Mouse (Mus musculus) neural tube, embryonic 13.5 days (tissue): Measurements from ENCODE around the gene 1700011L22Rik. TPM values are rescaled to one million over a fixed set of nuclear protein-coding genes. Genes with fewer than 3 reads are reported as not detected.

ENCODE experiments used
- ATAC-seq: fragments of 200-750 bp; cut with Nextera tagmentation; 2 replicates; pipeline ENCODE4 v1.8.0; 2017; ENCODE audit warnings: low read depth, mild to moderate bottlenecking, moderate TSS enrichment, moderate library complexity
- H3K27ac ChIP-seq: fragments of 300-500 bp; sonication (generic); replicated peaks from 2 replicates; pipeline ENCODE4 v1.5.1; 2015; ENCODE audit warnings: moderate library complexity, mild to moderate bottlenecking, inconsistent platforms
- H3K27me3 ChIP-seq: fragments of 300-500 bp; sonication (generic); 2 replicates; pipeline ENCODE4 v1.6.1; 2015; ENCODE audit warnings: mild to moderate bottlenecking, inconsistent platforms
- H3K36me3 ChIP-seq: fragments of 300-500 bp; sonication (generic); 2 replicates; pipeline ENCODE4 v1.6.1; 2015; ENCODE audit warnings: mild to moderate bottlenecking, inconsistent platforms
- H3K4me1 ChIP-seq: fragments of 300-500 bp; sonication (generic); replicated peaks from 2 replicates; pipeline ENCODE4 v1.6.1; 2015; ENCODE audit warnings: inconsistent platforms
- H3K4me2 ChIP-seq: fragments of 300-500 bp; sonication (generic); 2 replicates; pipeline ENCODE4 v1.6.1; 2015; ENCODE audit warnings: inconsistent platforms, mild to moderate bottlenecking, moderate library complexity
- H3K4me3 ChIP-seq: fragments of 300-500 bp; sonication (generic); 2 replicates; pipeline ENCODE4 v1.5.1; 2015; ENCODE audit warnings: mild to moderate bottlenecking, inconsistent platforms
- H3K9ac ChIP-seq: fragments of 300-500 bp; sonication (generic); 2 replicates; pipeline ENCODE4 v1.6.1; 2015; ENCODE audit warnings: moderate library complexity, mild to moderate bottlenecking, inconsistent platforms
- H3K9me3 ChIP-seq: fragments of 300-500 bp; sonication (generic); 2 replicates; pipeline ENCODE4 v1.6.1; 2016; ENCODE audit warnings: inconsistent platforms
- WGBS: fragments of 180-500 bp; shearing (Covaris S2); methylation state at CpG from one replicate; pipeline ENCODE4 v1.1.7; 2015; 5-methylcytosine and 5-hydroxymethylcytosine counted together
- polyA plus RNA-seq: library from polyadenylated mRNA; unstranded; fragments of >200 nt; fragmentation: Nextera tagmentation; extraction: Ambion mirVana; gene quantifications from 2 replicates; pipeline ENCODE4 v1.2.1, GENCODE M21; 2015

The 1700011L22Rik gene
- polyA plus RNA-seq, 1 experiment from 2014 or later: not detected

GRCm38 (mm10) chr8:79281376-79281890 is 33.1 kb upstream of the 1700011L22Rik start:
- Histone ChIP-seq H3K9ac (no peak overlapping the region), H3K36me3 (peaks cover 63% of the 10 kb centered on the region), H3K4me2 (no peak overlapping the region), H3K4me1 (no peaks in the 10 kb centered on the region), H3K9me3 (no peaks in the 10 kb centered on the region), H3K27ac (no peak overlapping the region), H3K4me3 (no peak overlapping the region), H3K27me3 (no peaks in the 10 kb centered on the region)
- no peak for ATAC-seq
- 91% methylated on average over 6 of the region's 6 CpGs for WGBS

GRCm38 (mm10) chr8:79277264-79277870 is 29.0 kb upstream of the 1700011L22Rik start:
- H3K4me3 ChIP-seq: no peak overlapping the region
- ATAC-seq: no peak
- no peak overlapping the region for H3K9ac ChIP-seq
- no peak overlapping the region for H3K27ac ChIP-seq
- WGBS: 82% methylated on average over 8 of the region's 8 CpGs
- H3K4me1 ChIP-seq: no peaks in the 10 kb centered on the region
- no peaks in the 10 kb centered on the region for H3K9me3 ChIP-seq
- H3K36me3 ChIP-seq: peaks cover 72% of the 10 kb centered on the region
- no peaks in the 10 kb centered on the region for H3K27me3 ChIP-seq
- no peak overlapping the region for H3K4me2 ChIP-seq

GRCm38 (mm10) chr8:79274940-79275339 is 26.6 kb upstream of the 1700011L22Rik start:
- Histone ChIP-seq H3K36me3 (peaks cover 71% of the 10 kb centered on the region), H3K27ac (no peak overlapping the region), H3K9me3 (no peaks in the 10 kb centered on the region), H3K9ac (no peak overlapping the region), H3K4me3 (no peak overlapping the region), H3K4me2 (no peak overlapping the region), H3K27me3 (no peaks in the 10 kb centered on the region), H3K4me1 (no peaks in the 10 kb centered on the region)
- WGBS: 93% methylated on average over 10 of the region's 10 CpGs
- ATAC-seq: no peak

- Histone ChIP-seq H3K4me3 (no peak overlapping the region), H3K4me1 (no peaks in the 10 kb centered on the region), H3K9ac (no peak overlapping the region), H3K4me2 (no peak overlapping the region), H3K9me3 (no peaks in the 10 kb centered on the region), H3K27me3 (no peaks in the 10 kb centered on the region), H3K27ac (no peak overlapping the region), H3K36me3 (peaks cover 72% of the 10 kb centered on the region)
- no peak for ATAC-seq
- whole genome bisulfite sequencing: 91% methylated on average over 6 of the region's 6 CpGs
Observed at GRCm38 (mm10) chr8:79273776-79274175, 25.4 kb upstream of the 1700011L22Rik start.

- WGBS: 80% methylated on average over 4 of the region's 4 CpGs
- H3K36me3 ChIP-seq: peaks cover 72% of the 10 kb centered on the region
Observed at GRCm38 (mm10) chr8:79272676-79273075, 24.3 kb upstream of the 1700011L22Rik start.

GRCm38 (mm10) chr8:79268921-79269320 is 20.6 kb upstream of the 1700011L22Rik start:
- Histone ChIP-seq H3K4me1 (no peaks in the 10 kb centered on the region), H3K4me2 (no peak overlapping the region), H3K36me3 (peaks cover 69% of the 10 kb centered on the region), H3K27me3 (no peaks in the 10 kb centered on the region), H3K4me3 (no peak overlapping the region), H3K9me3 (no peaks in the 10 kb centered on the region), H3K9ac (no peak overlapping the region), H3K27ac (no peak overlapping the region)
- WGBS: 93% methylated on average over 7 of the region's 7 CpGs
- no peak for ATAC-seq

More at GRCm38 (mm10) chr8:79272676-79273075, 24.3 kb upstream of the 1700011L22Rik start:
- ATAC-seq: no peak
- Histone ChIP-seq H3K4me2 (no peak overlapping the region), H3K4me1 (no peaks in the 10 kb centered on the region), H3K27me3 (no peaks in the 10 kb centered on the region), H3K27ac (no peak overlapping the region), H3K9ac (no peak overlapping the region), H3K9me3 (no peaks in the 10 kb centered on the region), H3K4me3 (no peak overlapping the region)

- H3K4me3 ChIP-seq: no peak overlapping the region
- H3K27me3 ChIP-seq: no peaks in the 10 kb centered on the region
- H3K36me3 ChIP-seq: peaks cover 13% of the 10 kb centered on the region
- H3K9ac ChIP-seq: no peak overlapping the region
- no peak overlapping the region for H3K27ac ChIP-seq
- H3K9me3 ChIP-seq: no peaks in the 10 kb centered on the region
- no peak overlapping the region for H3K4me2 ChIP-seq
- ATAC-seq: no peak
- no peaks in the 10 kb centered on the region for H3K4me1 ChIP-seq
- 91% methylated on average over 5 of the region's 5 CpGs for WGBS
Observed at GRCm38 (mm10) chr8:79261920-79262319, 13.6 kb upstream of the 1700011L22Rik start.

- no peak overlapping the region for H3K27ac ChIP-seq
- no peak overlapping the region for H3K4me2 ChIP-seq
- no peak overlapping the region for H3K4me3 ChIP-seq
- no peak overlapping the region for H3K9ac ChIP-seq
- ATAC-seq: no peak
- H3K9me3 ChIP-seq: no peaks in the 10 kb centered on the region
- no peaks in the 10 kb centered on the region for H3K4me1 ChIP-seq
- 84% methylated on average over 8 of the region's 8 CpGs for WGBS
- no peaks in the 10 kb centered on the region for H3K36me3 ChIP-seq
- no peaks in the 10 kb centered on the region for H3K27me3 ChIP-seq
Observed at GRCm38 (mm10) chr8:79256076-79256705, 7.8 kb upstream of the 1700011L22Rik start.

- Histone ChIP-seq H3K9ac (no peak overlapping the region), H3K4me3 (no peak overlapping the region), H3K27ac (no peak overlapping the region), H3K4me2 (no peak overlapping the region), H3K36me3 (no peaks in the 10 kb centered on the region), H3K9me3 (no peaks in the 10 kb centered on the region), H3K27me3 (no peaks in the 10 kb centered on the region), H3K4me1 (no peaks in the 10 kb centered on the region)
- no peak for ATAC-seq
- 90% methylated on average over 6 of the region's 6 CpGs for WGBS
Observed at GRCm38 (mm10) chr8:79253742-79254141, 5.4 kb upstream of the 1700011L22Rik start.

GRCm38 (mm10) chr8:79243422-79243821 is 4.9 kb downstream of the 1700011L22Rik start:
- Histone ChIP-seq H3K4me1 (no peaks in the 10 kb centered on the region), H3K9me3 (no peaks in the 10 kb centered on the region)
- 92% methylated on average over 2 of the region's 2 CpGs for WGBS

GRCm38 (mm10) chr8:79239996-79240395 is 8.4 kb downstream of the 1700011L22Rik start:
- Histone ChIP-seq H3K9me3 (no peaks in the 10 kb centered on the region), H3K27me3 (no peaks in the 10 kb centered on the region), H3K4me3 (no peak overlapping the region), H3K27ac (no peak overlapping the region), H3K36me3 (no peaks in the 10 kb centered on the region), H3K9ac (no peak overlapping the region), H3K4me2 (no peak overlapping the region), H3K4me1 (no peaks in the 10 kb centered on the region)
- 87% methylated on average over 7 of the region's 7 CpGs for WGBS
- no peak for ATAC-seq

More at GRCm38 (mm10) chr8:79243422-79243821, 4.9 kb downstream of the 1700011L22Rik start:
- H3K4me2 ChIP-seq: no peak overlapping the region
- no peak overlapping the region for H3K4me3 ChIP-seq
- ATAC-seq: no peak
- H3K27ac ChIP-seq: no peak overlapping the region
- H3K9ac ChIP-seq: no peak overlapping the region
- no peaks in the 10 kb centered on the region for H3K27me3 ChIP-seq
- H3K36me3 ChIP-seq: no peaks in the 10 kb centered on the region

GRCm38 (mm10) chr8:79239320-79239719 is 9.1 kb downstream of the 1700011L22Rik start:
- Histone ChIP-seq H3K9ac (no peak overlapping the region), H3K9me3 (no peaks in the 10 kb centered on the region), H3K4me2 (no peak overlapping the region), H3K4me1 (no peaks in the 10 kb centered on the region), H3K4me3 (no peak overlapping the region), H3K27me3 (no peaks in the 10 kb centered on the region), H3K36me3 (no peaks in the 10 kb centered on the region), H3K27ac (no peak overlapping the region)
- 85% methylated on average over 3 of the region's 3 CpGs for WGBS
- no peak for ATAC-seq
